Mouse (Mus musculus): ENCODE data around the gene Fbxw7. TPM values are rescaled to one million over a fixed set of nuclear protein-coding genes. Genes with fewer than 3 reads are reported as not detected.

The Fbxw7 gene
- polyA plus RNA-seq, 1 experiment: not detected

DNA sequence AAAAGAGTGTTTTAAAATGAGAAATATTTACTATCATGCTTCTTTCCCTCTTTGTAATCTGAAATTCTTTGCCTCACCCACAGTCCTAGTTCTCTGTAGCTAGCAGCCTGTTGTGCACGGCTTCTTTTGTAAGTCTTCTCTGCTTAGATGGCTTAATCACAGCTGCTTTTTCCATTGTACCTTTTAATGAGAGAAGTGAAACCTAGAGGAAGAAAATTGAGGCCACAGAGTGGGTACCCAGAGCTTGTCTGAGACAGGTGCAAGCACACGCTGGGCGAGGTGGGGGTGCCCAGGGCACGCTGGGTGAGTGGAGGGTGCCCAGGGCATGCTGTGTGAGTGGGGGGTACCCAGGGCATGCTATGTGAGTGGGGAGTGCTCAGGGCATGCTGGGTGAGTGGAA lies 27.2 kb upstream of the Fbxw7 start:
- TF ChIP-seq POLR2A (IDR thresholded peaks at IDR 0.05; ENCODE audit: insufficient read depth, low read depth, low read length) (no peak), CTCF (IDR thresholded peaks at IDR 0.05; ENCODE audit: insufficient read depth, low read depth, low read length) (no peak)
- Histone ChIP-seq H3K4me3 (ENCODE audit: insufficient read depth, low read depth, low read length) (no peak overlapping the region), H3K27ac (ENCODE audit: insufficient read depth, low read depth, low read length) (no peak overlapping the region), H3K4me1 (ENCODE audit: control insufficient read depth, insufficient read depth, low read length) (peaks cover 3% of the 10 kb centered on the region; the same call in 1 of the 2 replicates)
- WGBS: 56% methylated on average over 4 of the region's 4 CpGs

DNA sequence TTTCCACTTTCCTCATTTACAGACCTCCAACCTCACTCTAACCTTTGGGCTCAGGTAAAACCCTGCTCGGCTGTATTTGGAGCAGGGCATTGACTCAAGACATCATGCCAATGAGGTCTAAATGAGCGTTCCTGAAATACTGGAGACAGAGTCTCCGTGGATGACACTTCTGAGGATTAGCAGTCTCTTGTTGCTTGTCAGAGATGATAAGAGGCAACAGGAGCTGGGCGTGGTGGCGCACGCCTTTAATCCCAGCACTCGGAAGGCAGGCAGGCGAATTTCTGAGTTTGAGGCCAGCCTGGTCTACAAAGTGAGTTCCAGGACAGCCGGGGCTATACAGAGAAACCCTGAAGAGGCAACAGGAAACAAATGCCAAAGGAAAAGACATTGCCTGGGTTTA lies 11.0 kb upstream of the Fbxw7 start:
- TF ChIP-seq CTCF (IDR thresholded peaks at IDR 0.05; ENCODE audit: insufficient read depth, low read depth, low read length): no peak
- TF ChIP-seq POLR2A (IDR thresholded peaks at IDR 0.05; ENCODE audit: insufficient read depth, low read depth, low read length): no peak
- Histone ChIP-seq H3K4me3 (ENCODE audit: insufficient read depth, low read depth, low read length) (no peak overlapping the region), H3K27ac (ENCODE audit: insufficient read depth, low read depth, low read length) (no peak overlapping the region), H3K4me1 (ENCODE audit: control insufficient read depth, insufficient read depth, low read length) (no peaks in the 10 kb centered on the region)
- WGBS: 82% methylated on average over 9 of the region's 9 CpGs

DNA sequence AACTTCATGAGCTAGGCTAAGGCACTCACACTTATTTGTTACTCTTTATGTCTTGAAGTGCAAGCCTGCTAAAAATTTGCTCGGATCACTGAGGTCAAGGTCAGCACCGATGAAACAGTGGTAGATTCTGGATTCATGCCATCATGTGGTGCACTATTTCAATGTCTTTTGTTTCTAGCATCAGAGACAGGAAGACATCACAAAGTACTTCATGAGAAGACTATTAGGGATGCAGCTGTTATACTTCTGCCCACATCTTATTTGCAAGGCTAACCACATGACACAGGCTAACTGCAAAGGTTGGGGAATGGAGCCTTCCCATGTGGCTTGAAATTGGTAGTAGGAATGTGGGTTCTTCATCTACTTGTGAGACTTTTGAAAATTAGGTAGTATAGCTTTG lies 8.9 kb upstream of the Fbxw7 start:
- Histone ChIP-seq H3K27ac (ENCODE audit: insufficient read depth, low read depth, low read length) (no peak overlapping the region), H3K4me1 (ENCODE audit: control insufficient read depth, insufficient read depth, low read length) (no peaks in the 10 kb centered on the region), H3K4me3 (ENCODE audit: insufficient read depth, low read depth, low read length) (no peak overlapping the region)
- TF ChIP-seq POLR2A (IDR thresholded peaks at IDR 0.05; ENCODE audit: insufficient read depth, low read depth, low read length) (no peak), CTCF (IDR thresholded peaks at IDR 0.05; ENCODE audit: insufficient read depth, low read depth, low read length) (no peak)
- WGBS: 77% methylated on average over 2 of the region's 2 CpGs

DNA sequence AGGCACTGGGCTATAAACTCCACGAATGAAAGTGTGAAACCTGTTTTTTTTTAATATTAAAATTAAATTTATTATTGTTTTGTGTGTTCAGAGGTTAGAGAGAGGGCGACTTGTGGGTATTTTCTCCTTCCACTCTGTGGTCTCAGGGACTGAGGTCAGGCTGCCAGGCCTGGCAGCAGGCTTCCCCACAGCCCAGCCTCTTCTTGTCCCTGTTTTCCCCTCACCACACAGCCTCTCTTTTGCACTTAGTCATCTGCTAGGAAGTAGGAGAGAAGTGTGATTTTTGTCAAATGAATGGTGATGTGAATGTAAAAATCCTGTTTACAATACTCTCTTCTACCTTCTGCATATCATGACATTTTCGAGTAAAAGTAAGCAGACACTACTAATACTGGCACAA lies 7.2 kb upstream of the Fbxw7 start:
- TF ChIP-seq POLR2A (IDR thresholded peaks at IDR 0.05; ENCODE audit: insufficient read depth, low read depth, low read length) (no peak), CTCF (IDR thresholded peaks at IDR 0.05; ENCODE audit: insufficient read depth, low read depth, low read length) (no peak)
- Histone ChIP-seq H3K27ac (ENCODE audit: insufficient read depth, low read depth, low read length) (no peak overlapping the region), H3K4me1 (ENCODE audit: control insufficient read depth, insufficient read depth, low read length) (peaks cover 2% of the 10 kb centered on the region; the same call in 1 of the 2 replicates), H3K4me3 (ENCODE audit: insufficient read depth, low read depth, low read length) (no peak overlapping the region)
- 73% methylated on average over 3 of the region's 3 CpGs for WGBS

DNA sequence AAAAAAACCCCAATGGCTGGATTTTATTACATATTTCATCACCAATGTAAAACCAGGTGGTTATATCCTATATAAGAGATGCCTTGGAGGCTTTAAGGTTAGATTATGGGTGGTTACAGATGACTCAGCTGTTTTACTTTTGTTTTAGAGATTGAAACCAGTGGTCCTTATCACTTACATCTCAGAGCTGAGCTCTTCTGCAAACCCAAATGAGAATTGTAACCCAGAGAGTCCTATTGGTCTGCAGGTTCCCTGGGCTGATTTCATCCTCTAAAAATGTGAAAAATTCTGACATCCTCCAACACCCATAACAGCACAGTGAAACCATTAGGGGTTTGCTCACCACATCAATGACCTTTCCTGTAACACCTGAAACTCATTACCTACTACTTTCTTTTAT lies 6.2 kb upstream of the Fbxw7 start:
- Histone ChIP-seq H3K4me1 (ENCODE audit: control insufficient read depth, insufficient read depth, low read length) (peaks cover 5% of the 10 kb centered on the region; the same call in 1 of the 2 replicates), H3K4me3 (ENCODE audit: insufficient read depth, low read depth, low read length) (no peak overlapping the region), H3K27ac (ENCODE audit: insufficient read depth, low read depth, low read length) (no peak overlapping the region)
- TF ChIP-seq POLR2A (IDR thresholded peaks at IDR 0.05; ENCODE audit: insufficient read depth, low read depth, low read length) (no peak), CTCF (IDR thresholded peaks at IDR 0.05; ENCODE audit: insufficient read depth, low read depth, low read length) (no peak)

DNA sequence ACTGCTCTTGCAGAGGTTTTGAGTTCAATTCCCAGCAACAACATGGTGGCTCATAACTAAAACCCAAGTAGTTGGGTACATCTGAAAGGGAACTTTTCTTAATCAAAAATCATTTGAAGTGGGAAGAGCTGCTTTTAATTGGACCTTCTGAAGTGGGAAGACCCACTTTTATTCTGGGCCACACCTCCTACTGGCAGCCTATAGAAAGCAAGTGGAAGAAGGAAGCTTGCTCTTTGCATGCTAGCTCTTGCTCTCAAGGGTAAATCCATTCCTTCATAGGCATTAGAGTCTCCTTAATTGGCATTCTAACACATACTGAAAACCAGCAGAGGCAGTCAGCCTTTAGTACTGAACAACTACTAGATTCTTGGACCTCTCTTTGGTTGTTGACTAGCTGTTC lies 4.3 kb upstream of the Fbxw7 start:
- Histone ChIP-seq H3K4me1 (ENCODE audit: control insufficient read depth, insufficient read depth, low read length) (peaks cover 9% of the 10 kb centered on the region; the same call in 1 of the 2 replicates), H3K27ac (ENCODE audit: insufficient read depth, low read depth, low read length) (no peak overlapping the region), H3K4me3 (ENCODE audit: insufficient read depth, low read depth, low read length) (no peak overlapping the region)
- TF ChIP-seq POLR2A (IDR thresholded peaks at IDR 0.05; ENCODE audit: insufficient read depth, low read depth, low read length) (no peak), CTCF (IDR thresholded peaks at IDR 0.05; ENCODE audit: insufficient read depth, low read depth, low read length) (no peak)

DNA sequence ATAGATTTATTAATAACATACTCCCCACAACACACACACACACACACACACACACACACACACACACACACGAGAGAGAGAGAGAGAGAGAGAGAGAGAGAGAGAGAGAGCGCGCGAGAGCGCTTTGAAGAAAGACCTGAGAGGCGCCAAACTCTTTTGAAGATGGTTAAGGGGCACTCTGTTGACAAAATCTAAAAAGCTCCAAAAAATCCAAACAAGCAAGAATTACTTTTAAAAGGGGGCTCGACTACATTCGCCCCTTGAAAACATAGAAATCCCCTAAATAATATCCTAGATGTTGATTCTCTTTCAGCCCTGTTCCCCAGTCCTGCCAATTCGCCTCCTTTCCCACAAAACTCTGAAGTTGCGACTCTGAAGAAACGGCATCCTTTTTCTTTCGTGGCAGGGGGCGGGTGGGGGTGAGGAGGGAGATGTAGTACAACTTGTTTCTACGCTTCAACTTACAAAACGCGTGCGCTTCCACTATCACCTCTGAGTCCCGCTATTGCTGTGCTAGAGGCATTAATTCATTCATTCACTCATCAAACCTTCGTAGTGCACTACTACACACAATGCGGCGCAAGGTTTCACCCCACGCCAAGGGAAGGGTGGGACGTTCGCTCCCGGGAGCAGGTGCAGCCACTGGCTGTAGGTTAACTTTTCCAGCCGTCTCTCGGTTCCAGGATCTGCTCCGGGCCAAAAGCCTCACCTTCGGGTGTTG lies 1.5 kb upstream of the Fbxw7 start:
- WGBS: under 1% methylated on average over 29 of the region's 29 CpGs
- peak overlapping the region; percentile 72 for H3K4me3 ChIP-seq (ENCODE audit: insufficient read depth, low read depth, low read length)
- peak overlapping the region; percentile 52; the same call in 1 of the 2 replicates for H3K27ac ChIP-seq (ENCODE audit: insufficient read depth, low read depth, low read length)
- peaks cover 9% of the 10 kb centered on the region; the same call in 1 of the 2 replicates for H3K4me1 ChIP-seq (ENCODE audit: control insufficient read depth, insufficient read depth, low read length)
- TF ChIP-seq POLR2A (IDR thresholded peaks at IDR 0.05; ENCODE audit: insufficient read depth, low read depth, low read length) (no peak), CTCF (IDR thresholded peaks at IDR 0.05; ENCODE audit: insufficient read depth, low read depth, low read length) (no peak)

DNA sequence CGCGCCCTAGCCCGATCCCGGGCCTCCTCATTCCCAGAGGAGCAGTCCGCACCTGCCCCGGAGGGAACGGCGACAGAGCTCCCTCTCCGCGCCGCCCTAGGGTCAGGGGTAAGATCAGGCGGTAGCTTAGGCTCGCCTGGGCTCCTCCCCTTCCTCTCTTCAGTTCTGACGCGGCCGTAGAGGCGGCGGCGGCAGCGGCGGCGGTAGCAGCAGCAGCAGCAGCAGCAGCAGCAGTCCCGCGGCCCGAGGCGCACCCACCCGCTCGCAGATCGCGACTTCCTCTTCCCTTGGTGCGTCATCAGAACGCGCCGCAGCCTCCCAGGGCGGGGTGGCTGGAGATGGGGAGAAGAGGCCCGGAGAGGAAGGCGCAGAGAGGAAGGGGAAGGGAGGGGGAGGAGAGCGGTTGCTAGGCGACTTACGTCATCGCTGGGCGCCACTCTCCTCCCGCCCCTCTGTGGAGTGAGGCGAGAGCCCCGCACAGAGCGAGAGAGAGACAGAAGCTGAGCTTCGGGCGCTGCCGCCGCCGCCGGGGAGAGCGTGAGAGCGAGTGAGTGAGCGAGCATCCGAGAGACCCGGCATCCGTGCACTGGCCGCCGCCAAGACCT lies 809 bp upstream of the Fbxw7 start:
- WGBS: under 1% methylated on average over 57 of the region's 60 CpGs
- TF ChIP-seq CTCF (IDR thresholded peaks at IDR 0.05; ENCODE audit: insufficient read depth, low read depth, low read length) (no peak), POLR2A (IDR thresholded peaks at IDR 0.05; ENCODE audit: insufficient read depth, low read depth, low read length) (peak; percentile 73)
- H3K4me1 ChIP-seq (ENCODE audit: control insufficient read depth, insufficient read depth, low read length): peaks cover 9% of the 10 kb centered on the region; the same call in 1 of the 2 replicates
- peak overlapping the region; percentile 69 for H3K27ac ChIP-seq (ENCODE audit: insufficient read depth, low read depth, low read length)
- peak overlapping the region; percentile 72 for H3K4me3 ChIP-seq (ENCODE audit: insufficient read depth, low read depth, low read length)

DNA sequence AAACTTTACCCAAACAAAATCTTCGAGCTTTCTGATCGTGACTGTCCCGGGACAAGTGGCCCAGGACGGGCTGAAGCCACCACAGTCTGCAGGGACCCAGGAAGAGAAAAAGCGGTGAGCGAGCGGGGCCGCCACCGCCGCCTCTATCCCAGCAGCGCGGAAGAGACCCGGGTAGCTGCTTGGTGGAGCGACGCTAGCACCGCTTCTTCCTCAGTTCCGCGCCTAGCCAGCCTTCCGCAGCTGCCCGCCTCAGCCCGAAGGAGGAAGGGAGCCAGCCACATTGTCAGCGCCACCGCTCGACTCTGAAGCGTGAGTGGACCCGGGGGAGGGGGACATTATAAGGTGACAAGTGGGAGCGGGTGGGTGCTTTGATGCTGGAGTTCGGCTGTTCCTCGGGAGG lies 393 bp downstream of the Fbxw7 start:
- Histone ChIP-seq H3K27ac (ENCODE audit: insufficient read depth, low read depth, low read length) (no peak overlapping the region), H3K4me1 (ENCODE audit: control insufficient read depth, insufficient read depth, low read length) (peaks cover 9% of the 10 kb centered on the region; the same call in 1 of the 2 replicates), H3K4me3 (ENCODE audit: insufficient read depth, low read depth, low read length) (peak overlapping the region; percentile 72)
- TF ChIP-seq POLR2A (IDR thresholded peaks at IDR 0.05; ENCODE audit: insufficient read depth, low read depth, low read length) (no peak), CTCF (IDR thresholded peaks at IDR 0.05; ENCODE audit: insufficient read depth, low read depth, low read length) (no peak)
- WGBS: under 1% methylated on average over 29 of the region's 29 CpGs

Measured in olfactory bulb, adult 2 months (tissue).